Mouse (Mus musculus): ENCODE measurements at regions not wholly inside any gene's neighbourhood (a gene's known extent, or its start where the extent isn't known, plus 50 kb on each side); places are given as distances from the start of the nearest gene placed in this dataset.

- TF ChIP-seq CTCF (IDR thresholded peaks at IDR 0.05; ENCODE audit: low read depth, low read length), result no peak
- TF ChIP-seq GATA1 (IDR thresholded peaks at IDR 0.05; ENCODE audit: borderline replicate concordance, low read length), result no peak
Measured at GRCm38 (mm10) chr1:41393287-41393686, 587.9 kb downstream of the Tmem182 start.
